Mouse (Mus musculus): ENCODE results near the gene Tmsb15l. TPM values are rescaled to one million over a fixed set of nuclear protein-coding genes. Genes with fewer than 3 reads are reported as not detected.

The Tmsb15l gene
- total RNA-seq, 2 experiments from 2014 or later, result 6.3 to 24.7 TPM

Other genes starting within 250 kb of the Tmsb15l start
- gene Morf4l2, start 233.2 kb downstream of the Tmsb15l start, total RNA-seq (2015), result 250 and 251 TPM in 2 replicates
- gene Morf4l2, start 233.2 kb downstream of the Tmsb15l start, total RNA-seq (2017), result 707 and 925 TPM in 2 replicates
- gene Glra4, start 196.7 kb downstream of the Tmsb15l start, total RNA-seq (2015), result not detected in 2 replicates
- not detected in 2 replicates for gene Glra4, start 196.7 kb downstream of the Tmsb15l start, total RNA-seq (2017)
- gene Plp1, start 154.2 kb downstream of the Tmsb15l start, total RNA-seq (2015), result 2.4 and 3.9 TPM in 2 replicates
- gene Plp1, start 154.2 kb downstream of the Tmsb15l start, total RNA-seq (2017), result 0.71 and 1.0 TPM in 2 replicates
- gene Rab9b, start 108.1 kb downstream of the Tmsb15l start, total RNA-seq (2015), result not detected in 2 replicates
- not detected in 2 replicates for gene Rab9b, start 108.1 kb downstream of the Tmsb15l start, total RNA-seq (2017)
- not detected in 2 replicates for gene H2bfm, start 49.5 kb downstream of the Tmsb15l start, total RNA-seq (2015)
- not detected in 2 replicates for gene H2bfm, start 49.5 kb downstream of the Tmsb15l start, total RNA-seq (2017)
- gene Tmsb15b2, start 1.4 kb downstream of the Tmsb15l start, total RNA-seq (2015), result 22.4 and 28.2 TPM in 2 replicates
- gene Tmsb15b2, start 1.4 kb downstream of the Tmsb15l start, total RNA-seq (2017), result not detected in 2 replicates
- 5.8 and 8.2 TPM in 2 replicates for gene Tmsb15b1, start within 50 bp of the Tmsb15l start, total RNA-seq (2015)
- gene Tmsb15b1, start within 50 bp of the Tmsb15l start, total RNA-seq (2017), result 11.0 and 13.1 TPM in 2 replicates
- not detected in 2 replicates for gene Zcchc18, start 16.3 kb upstream of the Tmsb15l start, total RNA-seq (2015)
- gene Zcchc18, start 16.3 kb upstream of the Tmsb15l start, total RNA-seq (2017), result 0.14 and 0.25 TPM in 2 replicates
- 8.4 TPM in 2 replicates for gene Slc25a53, start 61.4 kb upstream of the Tmsb15l start, total RNA-seq (2015)
- gene Slc25a53, start 61.4 kb upstream of the Tmsb15l start, total RNA-seq (2017), result 4.8 and 12.2 TPM in 2 replicates
- 5.6 and 5.9 TPM in 2 replicates for gene Fam199x, start 72.7 kb upstream of the Tmsb15l start, total RNA-seq (2015)
- gene Fam199x, start 72.7 kb upstream of the Tmsb15l start, total RNA-seq (2017), result 9.3 and 11.7 TPM in 2 replicates
- gene Esx1, start 145.2 kb upstream of the Tmsb15l start, total RNA-seq (2015), result not detected in 2 replicates
- gene Esx1, start 145.2 kb upstream of the Tmsb15l start, total RNA-seq (2017), result not detected in 2 replicates

Data from megakaryocyte progenitor cell, adult 5-6 weeks (primary cell).